Mouse (Mus musculus): ENCODE measurements around the gene Chtop. TPM values are rescaled to one million over a fixed set of nuclear protein-coding genes. Genes with fewer than 3 reads are reported as not detected.

The Chtop gene
- total RNA-seq (2023): 10 to 100 TPM; 71.9 to 85.5 TPM

DNA sequence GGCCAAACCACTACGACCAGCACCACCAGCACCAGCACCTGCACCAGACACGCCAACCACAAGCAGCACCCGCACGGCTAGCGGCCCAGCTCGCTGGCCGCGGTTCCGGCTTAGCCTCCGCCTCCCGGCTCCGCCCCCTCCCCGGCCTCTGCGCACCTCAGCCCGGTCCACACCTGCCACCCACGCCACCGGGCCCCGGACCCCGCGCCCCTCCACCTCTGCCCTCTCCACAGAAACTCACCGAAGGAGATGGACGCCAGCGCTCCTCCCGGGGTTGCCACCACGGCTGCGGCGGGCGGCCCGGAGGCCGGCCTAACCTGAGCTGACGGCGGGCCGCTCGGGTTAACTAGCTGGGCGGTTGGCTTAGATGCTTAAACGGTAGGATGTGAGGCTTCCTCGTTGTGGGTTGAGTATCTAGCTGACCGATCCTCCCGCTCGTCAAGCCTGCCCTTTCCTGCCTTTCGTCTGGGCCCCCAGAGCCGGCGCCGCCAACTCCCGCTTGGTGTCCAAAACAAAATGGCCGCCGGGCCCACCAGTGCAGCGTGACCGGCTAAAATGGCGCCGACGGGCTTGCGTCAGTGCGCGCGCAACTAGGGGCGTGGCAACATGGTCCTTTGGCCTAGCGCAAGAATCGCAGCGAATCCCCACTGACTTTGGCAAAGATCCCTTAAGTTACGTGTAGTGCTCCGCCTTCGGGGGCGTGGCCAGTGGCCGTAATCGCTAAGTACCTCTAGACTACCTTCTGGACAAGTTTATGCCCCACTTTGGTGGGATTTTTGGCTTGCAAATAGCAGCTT is at the start of gene Chtop:
TSS of gene Chtop (minus strand) at position 549 of the 797 bp plus-strand sequence.

DNA sequence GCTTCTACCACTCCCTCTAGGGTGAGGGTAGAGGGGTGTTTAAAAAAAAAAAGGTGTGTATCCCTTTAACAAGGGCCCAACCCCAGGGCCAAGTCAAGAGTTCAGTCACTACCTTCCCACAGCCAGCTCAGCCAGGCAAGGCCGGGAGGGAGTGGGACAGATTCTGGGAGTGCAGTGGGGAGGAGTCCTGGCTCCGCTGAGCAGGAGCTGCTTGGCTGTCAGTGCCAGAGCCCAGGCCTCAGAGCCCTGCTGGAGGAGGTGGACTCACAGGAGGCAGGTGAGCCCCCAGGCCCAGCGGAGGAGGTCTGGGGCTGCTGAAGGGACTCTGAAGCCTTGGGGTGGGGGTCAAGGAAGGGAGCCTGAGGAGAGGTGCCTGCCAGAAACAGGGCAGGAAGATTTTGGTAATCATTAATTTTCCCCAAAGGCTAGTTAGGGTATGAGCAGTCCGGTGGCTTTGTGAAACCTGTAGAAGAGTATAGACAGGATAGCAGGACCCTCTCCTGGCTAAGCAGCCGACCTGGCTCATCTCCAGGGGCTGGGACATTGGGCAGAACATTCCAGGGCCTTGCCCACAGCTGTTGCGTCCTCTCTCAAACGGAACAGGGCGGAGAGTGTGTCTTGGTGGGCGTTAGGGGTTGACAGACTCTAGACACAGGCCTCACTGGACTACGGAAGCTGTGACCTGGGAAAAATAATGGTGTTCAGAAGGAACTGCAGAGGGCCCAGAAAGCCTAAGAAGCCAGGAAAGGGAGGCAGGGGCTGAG is 28.0 kb upstream of the Chtop start, which contains the start of gene S100a16:
TSS of gene S100a16 (plus strand) at position 114 of the 764 bp plus-strand sequence.

GRCm38 (mm10) chr3:90526580-90526979 is 17.3 kb upstream of the Chtop start, which contains the start of gene S100a14:
Gene S100a14, plus strand, starts transcription at chr3:90526856.

GRCm38 (mm10) chr3:90513796-90514590 is 4.7 kb upstream of the Chtop start, which contains the start of the genes S100a1 and S100a13:
Gene S100a1, minus strand, starts transcription at chr3:90514392.
Gene S100a13, plus strand, starts transcription at chr3:90514435.

GRCm38 (mm10) chr3:90490696-90491256 is 18.5 kb downstream of the Chtop start, which contains the start of gene Snapin:
Gene Snapin, minus strand, starts transcription at chr3:90491033.

DNA sequence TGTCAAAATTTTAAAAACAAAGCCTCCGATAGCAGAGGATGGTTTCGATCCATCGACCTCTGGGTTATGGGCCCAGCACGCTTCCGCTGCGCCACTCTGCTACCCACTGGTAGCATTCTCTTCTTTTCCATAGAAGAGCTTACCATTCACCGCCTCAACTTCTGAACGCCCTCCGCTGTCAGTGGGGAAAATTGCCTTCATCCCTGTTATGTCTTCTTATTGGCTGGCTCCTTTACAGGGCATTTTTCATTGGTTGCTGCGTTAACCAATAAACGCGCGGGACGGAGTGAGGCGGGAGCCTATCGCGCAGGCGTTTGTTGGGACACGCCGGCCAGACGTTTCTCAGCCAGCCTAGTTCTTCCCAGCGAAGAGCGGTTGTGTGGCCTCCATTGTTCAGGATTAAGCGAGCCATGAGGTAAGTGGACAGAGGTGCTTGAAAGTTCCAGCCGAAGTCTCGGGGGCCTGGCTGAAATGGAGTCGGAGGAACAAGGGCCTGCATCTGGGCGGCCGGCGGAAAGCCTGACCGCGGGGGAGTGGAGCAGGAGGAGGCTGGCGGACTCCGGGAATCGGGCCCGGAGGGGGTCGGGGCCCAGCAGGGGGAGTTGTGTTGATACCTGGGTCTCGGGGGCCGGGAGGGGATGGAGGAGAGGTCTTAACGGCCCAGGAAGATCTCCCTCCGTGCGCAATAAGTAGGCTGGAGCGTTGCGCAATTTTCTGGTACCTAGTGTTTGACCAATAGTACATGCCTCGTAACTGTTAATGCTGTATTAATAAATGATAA is 33.3 kb downstream of the Chtop start, which contains the start of gene Ilf2:
TSS of gene Ilf2 (plus strand) at position 296 of the 781 bp plus-strand sequence.

DNA sequence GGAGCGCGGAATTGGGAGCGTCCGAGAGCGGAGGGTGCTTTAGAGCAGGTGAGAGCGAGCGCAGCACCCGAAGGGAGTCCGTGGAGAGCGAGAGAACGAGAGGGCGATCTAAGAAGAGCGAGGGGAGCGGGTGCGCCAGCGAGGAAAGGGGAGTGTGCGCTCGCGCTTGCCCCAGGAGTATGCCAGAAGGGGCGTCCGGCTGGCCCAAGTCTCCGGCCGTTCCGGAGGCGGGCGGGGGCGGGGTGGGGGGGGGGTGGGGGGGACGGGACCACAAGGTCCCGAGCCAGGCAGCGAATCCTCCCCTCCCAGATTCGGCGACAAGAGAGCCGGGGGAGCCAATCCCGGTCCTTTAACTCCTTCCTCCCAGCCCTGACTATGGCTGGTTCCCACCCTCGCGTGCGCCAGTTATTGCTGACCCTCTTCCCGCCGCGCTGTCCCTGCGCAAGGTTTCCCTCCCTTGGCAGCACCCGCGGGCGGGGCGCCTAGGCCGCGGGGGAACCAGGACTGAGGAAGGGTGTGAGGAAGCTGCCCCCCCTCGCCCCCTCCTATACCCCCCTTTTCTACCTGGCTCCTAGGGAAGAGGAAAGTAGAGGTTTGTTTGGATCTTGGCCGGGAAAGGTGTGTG is 43.5 kb downstream of the Chtop start, which contains the start of gene Npr1:
TSS of gene Npr1 (minus strand) at position 181 of the 625 bp plus-strand sequence.

Other genes with a start within 250 kb of the Chtop start
- 10 to 100 TPM; 49.7 to 67.2 TPM for gene Dennd4b, start 244.3 kb downstream of the Chtop start, total RNA-seq (2023)
- 10 to 100 TPM; 63.0 to 70.9 TPM for gene Gatad2b, start 216.3 kb downstream of the Chtop start, total RNA-seq (2023)
- 1 to 10 TPM; 1.3 to 1.6 TPM for gene Slc27a3, start 119.6 kb downstream of the Chtop start, total RNA-seq (2023)
- gene Ints3, start 75.9 kb downstream of the Chtop start, total RNA-seq (2023): 10 to 100 TPM; 41.6 to 47.1 TPM
- under 1 TPM; 0.24 to 0.53 TPM for gene Npr1, start 43.6 kb downstream of the Chtop start, total RNA-seq (2023)
- 10 to 100 TPM; 48.3 to 54.9 TPM for gene Ilf2, start 33.4 kb downstream of the Chtop start, total RNA-seq (2023)
- 10 to 100 TPM; 29.9 to 34.6 TPM for gene Snapin, start 18.5 kb downstream of the Chtop start, total RNA-seq (2023)
- gene S100a1, start 4.9 kb upstream of the Chtop start, total RNA-seq (2023): 10 to 100 TPM; 20.7 to 24.0 TPM
- 10 to 100 TPM; 37.9 to 38.8 TPM for gene S100a13, start 4.9 kb upstream of the Chtop start, total RNA-seq (2023)
- gene S100a14, start 17.4 kb upstream of the Chtop start, total RNA-seq (2023): under 1 TPM in 1 of 2 experiments, not detected in 1; 0.69 TPM
- gene S100a16, start 27.8 kb upstream of the Chtop start, total RNA-seq (2023): not detected
- gene S100a3, start 51.1 kb upstream of the Chtop start, total RNA-seq (2023): 1 to 10 TPM; 5.8 to 6.8 TPM
- gene S100a2, start 80.7 kb upstream of the Chtop start, total RNA-seq (2023): 1 to 10 TPM; 1.6 to 3.5 TPM
- gene Gm42674, start 92.4 kb upstream of the Chtop start, total RNA-seq (2023): not detected
- 100 to 1,000 TPM; 261 to 505 TPM for gene S100a4, start 94.3 kb upstream of the Chtop start, total RNA-seq (2023)
- gene S100a5, start 99.0 kb upstream of the Chtop start, total RNA-seq (2023): not detected
- 1,000 to 10,000 TPM; 1,472 to 1,540 TPM for gene S100a6, start 103.4 kb upstream of the Chtop start, total RNA-seq (2023)
- gene S100a7a, start 144.5 kb upstream of the Chtop start, total RNA-seq (2023): 1 to 10 TPM; 1.4 to 1.6 TPM
- over 10,000 TPM; 44,455 to 51,539 TPM for gene S100a8, start 159.5 kb upstream of the Chtop start, total RNA-seq (2023)
- gene S100a9, start 186.2 kb upstream of the Chtop start, total RNA-seq (2023): over 10,000 TPM; 52,893 to 61,962 TPM
- 1 to 10 TPM in 1 of 2 experiments, under 1 TPM in 1; 0.55 to 1.7 TPM for gene Pglyrp4, start 217.4 kb upstream of the Chtop start, total RNA-seq (2023)

Data from neutrophil, adult 59 days (primary cell).